Mouse (Mus musculus) liver, adult (tissue): ENCODE data around the gene Gadl1.

Experiments used
- GATA4 ChIP-seq: IDR thresholded peaks from 2 replicates; pipeline ENCODE4 v1.6.1; 2014; ENCODE audit warnings: mild to moderate bottlenecking, low read length; ENCODE audit not compliant: insufficient replicate concordance

The Gadl1 gene

DNA sequence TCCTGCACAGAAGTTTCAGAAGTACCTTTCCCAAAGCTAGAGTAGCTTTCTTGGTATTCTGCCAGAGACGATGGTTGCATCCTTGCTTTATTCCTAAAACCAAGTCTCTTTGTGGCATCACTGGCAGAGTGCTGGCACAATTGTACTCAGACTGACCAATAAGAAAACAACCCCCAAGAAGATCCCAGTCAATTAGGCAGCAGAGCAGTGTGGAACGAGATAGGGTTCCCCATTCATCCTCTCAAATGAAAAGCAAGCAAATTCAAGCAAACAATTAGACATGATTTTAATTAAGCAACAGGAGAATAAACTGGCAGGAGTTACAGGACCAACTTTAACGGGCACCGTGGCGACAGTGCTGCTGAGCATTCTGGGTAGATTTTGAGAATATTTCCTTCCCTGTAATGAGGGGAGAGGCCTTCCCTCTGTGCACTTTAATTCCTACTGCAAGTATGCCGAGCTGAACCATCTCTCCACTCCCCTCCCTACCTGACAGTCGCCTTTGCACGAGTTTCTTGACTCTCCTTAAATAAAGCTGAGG, 209.1 kb downstream of the Gadl1 start:
- no peak for TF ChIP-seq GATA4

DNA sequence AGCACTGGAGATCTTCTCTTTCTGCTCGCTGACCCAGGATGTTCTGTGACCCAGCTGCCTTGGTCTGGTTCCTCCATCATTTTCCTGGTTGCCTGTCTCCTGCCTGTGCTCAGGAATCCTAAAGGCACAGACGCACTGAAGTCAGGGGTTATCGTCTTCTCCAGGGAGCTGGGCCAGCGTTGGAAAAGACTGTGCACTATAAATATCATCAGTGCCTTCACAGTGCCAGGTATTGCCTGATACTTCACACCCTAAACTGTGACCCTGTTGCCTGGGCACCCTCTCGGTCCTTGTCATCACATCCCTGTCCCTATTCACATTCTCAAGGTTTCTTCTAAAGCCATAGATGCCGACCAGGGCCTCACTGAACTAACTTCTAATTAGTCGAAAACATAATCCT, 210.7 kb downstream of the Gadl1 start:
- no peak for TF ChIP-seq GATA4

DNA sequence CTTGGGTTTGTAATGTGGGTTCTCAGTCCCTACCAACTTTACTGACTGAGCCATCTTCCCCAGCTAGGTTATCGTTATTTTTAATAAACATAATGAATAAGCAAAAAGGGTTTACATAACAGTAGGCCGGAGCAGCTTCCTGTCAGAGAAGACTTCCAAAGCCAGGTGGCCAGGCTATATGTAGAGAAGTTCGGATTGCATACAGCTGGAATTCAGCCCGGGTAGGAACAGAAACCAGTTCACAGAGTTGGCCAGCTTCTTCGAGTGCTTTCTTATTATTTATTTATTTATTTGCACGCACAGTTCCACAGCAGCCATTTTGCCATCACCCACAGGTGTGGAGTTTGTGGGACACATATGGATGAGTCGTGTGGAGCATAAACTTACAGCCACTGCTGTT, 212.2 kb downstream of the Gadl1 start:
- no peak for TF ChIP-seq GATA4

DNA sequence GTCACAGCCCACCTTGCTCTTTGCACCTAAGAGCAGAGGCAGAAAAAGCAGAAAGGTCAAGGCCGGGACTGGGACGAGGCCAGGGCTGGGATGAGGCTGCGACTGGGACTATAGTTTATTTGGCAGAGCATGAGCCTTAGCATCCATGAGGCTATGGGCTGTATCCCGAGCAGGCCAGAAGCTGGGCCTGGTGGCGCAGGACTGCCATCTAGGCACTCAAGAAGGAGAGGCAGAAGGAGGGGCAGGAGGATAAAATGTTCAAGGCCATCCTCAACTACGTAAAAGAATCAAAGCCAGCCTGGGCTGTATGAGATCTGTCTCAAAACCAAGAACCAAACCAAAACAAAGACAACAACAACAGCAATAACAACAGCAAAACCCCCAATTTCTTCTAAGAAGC, 213.3 kb downstream of the Gadl1 start:
- TF ChIP-seq GATA4: no peak

DNA sequence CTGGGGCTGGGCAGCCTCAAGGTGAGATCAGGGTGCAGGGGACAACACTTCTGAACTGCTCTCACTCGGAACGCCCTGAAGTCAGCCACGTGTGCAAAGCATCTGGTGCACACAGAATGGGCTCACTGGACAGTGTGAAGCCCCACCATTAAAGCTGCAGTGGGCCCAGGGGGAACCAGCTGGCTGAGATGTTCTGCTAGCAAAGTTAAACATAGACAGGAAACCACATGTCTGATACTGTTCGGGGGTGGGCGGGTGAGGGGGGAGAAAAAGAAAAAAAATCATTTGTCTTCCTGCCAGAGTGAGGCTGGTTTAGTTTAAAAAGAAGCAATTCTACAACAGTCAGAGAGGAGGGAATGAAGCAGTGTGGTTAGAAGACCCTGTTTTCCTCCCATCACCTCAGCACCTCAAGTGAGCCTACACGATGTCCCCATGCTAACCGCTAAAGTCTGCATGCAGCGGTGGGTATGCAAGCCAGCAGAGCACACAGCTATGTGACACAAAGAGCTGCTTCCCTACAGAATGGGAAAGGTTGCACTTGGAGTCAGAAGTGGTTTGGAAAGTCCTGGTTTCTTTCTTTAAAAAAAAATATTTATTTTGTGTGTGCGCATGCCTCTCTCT, 213.8 kb downstream of the Gadl1 start:
- TF ChIP-seq GATA4: no peak
